Mouse (Mus musculus) embryonic fibroblast, embryonic 13.5 days (primary cell): ENCODE measurements around the gene Igfbp5.

Experiments
- CTCF ChIP-seq: IDR thresholded peaks from 2 replicates; pipeline ENCODE4 v1.5.1; 2011; ENCODE audit warnings: mild to moderate bottlenecking, control low read depth, low read length, moderate library complexity, borderline replicate concordance; ENCODE audit not compliant: insufficient read depth
- POLR2A ChIP-seq: IDR thresholded peaks from 2 replicates; pipeline ENCODE4 v1.6.1; 2011; ENCODE audit warnings: low read depth, mild to moderate bottlenecking, control low read depth, low read length, moderate library complexity

GRCm38 (mm10) chr1:72809304-72809703, 65.4 kb downstream of the Igfbp5 start:
- TF ChIP-seq POLR2A (no peak), CTCF (no peak)
